Mouse (Mus musculus): ENCODE results near the gene Cnot2. TPM values are rescaled to one million over a fixed set of nuclear protein-coding genes. Genes with fewer than 3 reads are reported as not detected.
A peak's percentile ranks its signal among the peaks of the same experiment; 100 is the strongest.
"Not testable (repeated sequence)": the region's sequence is repeated elsewhere in the genome, so short reads cannot be mapped to it uniquely, and the experiment has no call there.

The Cnot2 gene
- polyA plus RNA-seq (2015; fragmentation: Nextera tagmentation; extraction: Ambion mirVana): 103 and 104 TPM in 2 replicates

GRCm38 (mm10) chr10:116581369-116581718 is at the start of gene Cnot2:
Gene Cnot2 (minus strand): TSS chr10:116581511.
- Histone ChIP-seq H3K36me3 (no peaks in the 10 kb centered on the region), H3K9ac (peak within 1 kb of the TSS; percentile 93), H3K4me3 (peak within 1 kb of the TSS; percentile 99), H3K9me3 (no peaks in the 10 kb centered on the region), H3K27ac (peak within 1 kb of the TSS; percentile 98), H3K27me3 (no peaks in the 10 kb centered on the region), H3K4me1 (peaks cover 13% of the 10 kb centered on the region), H3K4me2 (peak within 1 kb of the TSS; percentile 68)
- WGBS: under 1% methylated on average over 47 of the region's 47 CpGs
- ATAC-seq (ENCODE audit: borderline replicate concordance, extremely low read depth, low FRiP score, low TSS enrichment): peak; percentile 85

DNA sequence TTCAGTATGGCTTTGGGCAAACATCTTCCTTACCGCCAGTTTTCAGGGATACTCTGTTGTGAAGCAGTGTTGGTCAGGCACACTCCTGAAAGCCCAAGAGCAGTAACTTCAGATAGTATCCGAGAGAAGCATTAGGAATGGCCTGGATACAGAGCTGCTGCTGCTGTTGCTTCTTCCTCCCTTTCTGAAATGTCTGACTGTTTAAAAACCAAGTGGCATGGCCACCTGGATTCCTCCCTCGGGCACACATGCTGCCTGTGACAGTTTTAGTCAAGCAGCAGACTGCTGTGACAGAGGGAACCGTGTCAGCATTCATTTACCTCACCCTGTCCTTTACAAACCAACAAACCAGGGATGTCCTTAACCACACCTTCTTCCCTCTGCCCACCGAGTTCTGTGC is 47.6 kb upstream of the Cnot2 start:
- H3K4me3 ChIP-seq: no peak overlapping the region
- ATAC-seq (ENCODE audit: borderline replicate concordance, extremely low read depth, low FRiP score, low TSS enrichment): no peak
- H3K27ac ChIP-seq: no peak overlapping the region
- H3K36me3 ChIP-seq: no peaks in the 10 kb centered on the region
- no peaks in the 10 kb centered on the region for H3K4me1 ChIP-seq
- no peaks in the 10 kb centered on the region for H3K9me3 ChIP-seq
- H3K9ac ChIP-seq: no peak overlapping the region
- H3K4me2 ChIP-seq: no peak overlapping the region
- H3K27me3 ChIP-seq: no peaks in the 10 kb centered on the region
- 75% methylated on average over 5 of the region's 5 CpGs for WGBS

DNA sequence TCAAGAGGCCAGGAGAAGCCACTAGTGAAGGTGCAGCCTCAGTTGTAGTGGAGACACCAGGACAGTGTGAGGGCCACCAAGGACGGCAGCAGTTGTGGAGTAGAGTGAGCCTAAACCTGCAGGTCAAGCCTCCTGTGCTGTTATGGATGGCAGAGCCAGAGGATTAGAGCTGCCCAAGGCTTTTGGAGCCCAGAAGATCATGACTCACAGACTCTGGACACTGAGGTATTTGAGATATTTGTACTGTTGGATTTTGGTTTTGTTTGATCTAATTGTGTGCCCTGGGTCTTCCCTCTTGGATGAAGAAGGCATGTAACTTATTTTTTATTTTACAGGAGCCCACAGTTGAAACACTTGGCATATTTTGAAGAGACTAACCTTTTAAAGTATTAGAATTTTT is 44.7 kb upstream of the Cnot2 start:
- ATAC-seq (ENCODE audit: borderline replicate concordance, extremely low read depth, low FRiP score, low TSS enrichment): no peak
- H3K9ac ChIP-seq: no peak overlapping the region
- 80% methylated on average over 1 of the region's 1 CpGs for WGBS

DNA sequence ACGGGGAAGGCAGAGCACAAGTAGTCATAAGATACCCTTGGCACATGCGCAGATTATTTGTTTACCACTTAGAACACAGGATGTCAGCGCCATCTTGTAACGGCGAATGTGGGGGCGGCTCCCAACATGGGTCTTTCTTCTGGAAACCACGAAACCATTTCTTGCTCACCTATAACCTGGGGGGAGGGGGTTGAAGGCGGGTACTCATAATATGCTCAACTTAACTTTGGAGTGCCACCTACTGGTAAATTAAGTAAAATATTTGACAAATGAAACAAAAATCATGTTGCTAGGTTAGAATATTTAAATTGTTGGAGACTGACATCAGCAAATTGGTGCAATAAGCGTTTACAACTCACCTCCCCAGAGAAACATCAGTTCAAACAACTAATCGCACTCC is 31.9 kb upstream of the Cnot2 start:
- not testable (repeated sequence) for H3K27me3 ChIP-seq; H3K4me2 ChIP-seq; ATAC-seq (ENCODE audit: borderline replicate concordance, extremely low read depth, low FRiP score, low TSS enrichment); H3K36me3 ChIP-seq; H3K4me3 ChIP-seq; H3K4me1 ChIP-seq; H3K9me3 ChIP-seq; H3K27ac ChIP-seq; H3K9ac ChIP-seq
- WGBS: 87% methylated on average over 9 of the region's 10 CpGs

More for the DNA sequence above, 44.7 kb upstream of the Cnot2 start:
- H3K4me3 ChIP-seq: no peak overlapping the region
- H3K36me3 ChIP-seq: no peaks in the 10 kb centered on the region
- H3K9me3 ChIP-seq: peaks cover 8% of the 10 kb centered on the region; the same call in 1 of the 2 replicates
- no peak overlapping the region for H3K4me2 ChIP-seq
- H3K27me3 ChIP-seq: no peaks in the 10 kb centered on the region
- no peaks in the 10 kb centered on the region for H3K4me1 ChIP-seq
- H3K27ac ChIP-seq: no peak overlapping the region

DNA sequence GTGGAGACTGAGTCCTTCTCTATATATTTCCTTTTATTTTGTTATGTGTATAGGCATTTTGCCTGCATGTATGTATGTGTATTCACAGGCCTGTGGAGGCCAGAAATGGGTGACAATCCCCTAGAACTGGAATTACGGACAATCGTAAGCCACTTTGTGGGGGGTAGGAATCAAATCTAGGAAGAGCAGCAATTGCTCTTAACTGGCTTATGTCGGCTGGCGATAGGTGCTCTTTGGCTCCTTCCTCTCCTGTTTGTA is 23.5 kb upstream of the Cnot2 start:
- Histone ChIP-seq H3K9me3 (no peaks in the 10 kb centered on the region), H3K4me1 (no peaks in the 10 kb centered on the region), H3K4me3 (no peak overlapping the region), H3K27ac (no peak overlapping the region), H3K9ac (no peak overlapping the region), H3K4me2 (no peak overlapping the region), H3K27me3 (no peaks in the 10 kb centered on the region), H3K36me3 (no peaks in the 10 kb centered on the region)
- ATAC-seq (ENCODE audit: borderline replicate concordance, extremely low read depth, low FRiP score, low TSS enrichment): no peak
- WGBS: 95% methylated on average over 4 of the region's 4 CpGs

DNA sequence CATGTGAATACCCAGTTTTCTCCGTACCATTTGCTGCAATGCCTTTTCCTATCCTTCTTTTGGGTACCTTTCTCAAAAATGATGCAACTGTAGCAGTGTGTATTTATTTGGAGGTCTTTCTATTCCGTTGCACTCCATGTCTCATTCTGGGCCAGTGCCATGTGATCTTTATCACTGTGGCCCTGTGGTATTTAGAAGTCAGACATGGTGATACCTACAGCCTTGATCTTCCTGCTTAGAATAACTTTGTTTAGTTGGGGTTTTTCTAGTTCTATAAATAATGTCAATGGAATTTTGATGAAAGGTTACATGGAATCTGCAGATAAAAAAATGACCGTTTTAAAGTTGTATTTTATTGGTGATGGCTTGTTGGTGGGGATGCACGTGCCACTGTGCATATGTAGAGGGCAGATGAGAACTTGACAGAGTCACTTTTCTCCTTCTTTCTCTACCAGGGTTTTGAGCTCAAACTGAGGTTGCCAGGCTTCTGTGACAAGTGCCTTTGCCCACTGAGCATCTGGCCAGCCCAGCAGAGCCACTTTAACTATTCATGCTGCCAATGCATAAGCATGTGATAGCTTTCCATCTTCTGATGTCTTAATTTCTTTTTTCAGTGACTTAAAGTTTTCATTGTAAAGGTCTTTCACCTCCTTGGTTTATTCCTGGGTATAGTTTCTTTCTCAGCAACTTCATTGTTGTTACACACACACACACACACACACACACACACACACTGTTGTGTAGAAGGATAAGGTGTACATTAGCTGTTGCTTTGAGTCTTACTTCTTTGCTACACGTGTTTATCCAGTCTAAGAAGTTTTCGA is 23.0 kb upstream of the Cnot2 start:
- no peak for ATAC-seq (ENCODE audit: borderline replicate concordance, extremely low read depth, low FRiP score, low TSS enrichment)
- Histone ChIP-seq H3K36me3 (no peaks in the 10 kb centered on the region), H3K9ac (no peak overlapping the region), H3K27ac (no peak overlapping the region), H3K9me3 (no peaks in the 10 kb centered on the region), H3K4me1 (no peaks in the 10 kb centered on the region), H3K4me2 (no peak overlapping the region), H3K4me3 (no peak overlapping the region), H3K27me3 (no peaks in the 10 kb centered on the region)
- 79% methylated on average over 6 of the region's 6 CpGs for WGBS

GRCm38 (mm10) chr10:116599056-116599850 is 17.9 kb upstream of the Cnot2 start:
- Histone ChIP-seq H3K9me3 (no peaks in the 10 kb centered on the region), H3K4me1 (no peaks in the 10 kb centered on the region), H3K4me3 (no peak overlapping the region), H3K9ac (no peak overlapping the region), H3K27me3 (no peaks in the 10 kb centered on the region), H3K27ac (no peak overlapping the region), H3K4me2 (no peak overlapping the region), H3K36me3 (no peaks in the 10 kb centered on the region)
- no peak for ATAC-seq (ENCODE audit: borderline replicate concordance, extremely low read depth, low FRiP score, low TSS enrichment)
- 79% methylated on average over 14 of the region's 14 CpGs for WGBS

DNA sequence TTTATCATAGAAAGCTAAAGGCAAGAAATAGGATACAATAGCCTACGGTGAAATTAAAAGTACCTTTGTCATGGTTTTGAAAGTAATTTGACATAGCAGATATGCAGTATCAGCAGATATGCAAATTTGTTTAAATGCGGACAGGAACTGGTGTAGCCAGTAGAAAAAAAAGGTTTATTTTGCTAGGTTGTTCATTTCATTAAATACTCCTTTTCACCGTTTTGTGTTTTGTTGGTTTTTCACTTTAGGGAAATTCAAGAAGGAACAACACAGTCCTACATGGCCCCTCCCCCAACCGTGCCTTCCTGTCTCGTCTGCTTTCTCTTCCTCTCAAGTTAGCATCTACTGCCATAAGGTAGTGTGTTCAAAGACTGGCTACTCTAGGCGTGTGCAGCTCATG is 1.4 kb upstream of the Cnot2 start:
- no peaks in the 10 kb centered on the region for H3K36me3 ChIP-seq
- no peaks in the 10 kb centered on the region for H3K9me3 ChIP-seq
- H3K4me1 ChIP-seq: peaks cover 13% of the 10 kb centered on the region
- H3K27ac ChIP-seq: no peak overlapping the region
- H3K27me3 ChIP-seq: no peaks in the 10 kb centered on the region
- H3K4me3 ChIP-seq: peak overlapping the region; percentile 99
- WGBS: 19% methylated on average over 6 of the region's 6 CpGs
- no peak for ATAC-seq (ENCODE audit: borderline replicate concordance, extremely low read depth, low FRiP score, low TSS enrichment)
- peak overlapping the region; percentile 68 for H3K4me2 ChIP-seq
- no peak overlapping the region for H3K9ac ChIP-seq

DNA sequence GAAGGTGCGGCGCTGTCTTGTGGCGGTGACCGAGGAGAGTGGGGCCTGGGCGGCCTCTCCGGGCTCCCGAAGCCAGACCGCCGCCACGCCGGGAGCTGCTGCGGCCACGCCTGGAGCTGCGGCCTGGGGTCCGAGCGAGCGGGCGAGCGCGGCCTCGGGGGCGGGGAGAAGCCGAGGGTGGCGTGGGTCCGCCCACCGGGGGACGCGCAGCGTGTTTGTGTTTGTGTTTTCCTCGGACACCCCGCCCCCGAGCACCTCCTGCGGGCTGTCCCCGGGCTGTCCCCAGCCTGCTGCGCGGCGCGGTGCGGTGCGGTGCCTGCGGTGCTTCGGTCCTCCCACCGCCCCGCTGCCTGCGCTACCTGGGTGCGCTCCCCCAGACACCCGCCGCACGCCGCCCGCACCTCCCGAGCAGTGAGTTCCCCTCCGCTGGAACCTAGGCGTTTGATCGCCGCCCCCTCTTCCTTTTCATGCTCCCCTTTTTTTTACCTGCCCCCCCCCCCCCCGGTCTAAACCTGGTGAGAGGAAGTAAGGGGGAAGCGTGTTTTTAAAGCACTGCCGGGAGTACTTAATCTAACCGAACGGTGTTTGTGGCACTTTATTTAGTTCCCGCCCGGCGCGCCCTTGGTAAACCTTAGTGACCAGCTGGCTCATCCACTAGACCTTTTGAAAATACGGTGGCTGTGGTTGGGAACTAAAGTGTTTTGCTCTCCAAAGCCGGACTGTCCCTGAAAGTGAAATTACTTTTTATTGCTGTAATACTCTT is 589 bp upstream of the Cnot2 start:
- Histone ChIP-seq H3K9me3 (no peaks in the 10 kb centered on the region), H3K4me2 (peak overlapping the region; percentile 68), H3K36me3 (no peaks in the 10 kb centered on the region), H3K27me3 (no peaks in the 10 kb centered on the region), H3K4me1 (peaks cover 13% of the 10 kb centered on the region), H3K27ac (peak overlapping the region; percentile 98), H3K9ac (peak overlapping the region; percentile 93), H3K4me3 (peak overlapping the region; percentile 99)
- peak; percentile 88 for ATAC-seq (ENCODE audit: borderline replicate concordance, extremely low read depth, low FRiP score, low TSS enrichment)
- under 1% methylated on average over 67 of the region's 67 CpGs for WGBS

- peak overlapping the region; percentile 98 for H3K27ac ChIP-seq
- H3K36me3 ChIP-seq: no peaks in the 10 kb centered on the region
- under 1% methylated on average over 24 of the region's 71 CpGs for WGBS
- peak overlapping the region; percentile 93 for H3K9ac ChIP-seq
- no peaks in the 10 kb centered on the region for H3K27me3 ChIP-seq
- peak overlapping the region; percentile 68 for H3K4me2 ChIP-seq
- peak overlapping the region; percentile 99 for H3K4me3 ChIP-seq
- no peaks in the 10 kb centered on the region for H3K9me3 ChIP-seq
- ATAC-seq (ENCODE audit: borderline replicate concordance, extremely low read depth, low FRiP score, low TSS enrichment): peak; percentile 85
- H3K4me1 ChIP-seq: peaks cover 13% of the 10 kb centered on the region
Observed at GRCm38 (mm10) chr10:116580591-116581358, 536 bp downstream of the Cnot2 start.

DNA sequence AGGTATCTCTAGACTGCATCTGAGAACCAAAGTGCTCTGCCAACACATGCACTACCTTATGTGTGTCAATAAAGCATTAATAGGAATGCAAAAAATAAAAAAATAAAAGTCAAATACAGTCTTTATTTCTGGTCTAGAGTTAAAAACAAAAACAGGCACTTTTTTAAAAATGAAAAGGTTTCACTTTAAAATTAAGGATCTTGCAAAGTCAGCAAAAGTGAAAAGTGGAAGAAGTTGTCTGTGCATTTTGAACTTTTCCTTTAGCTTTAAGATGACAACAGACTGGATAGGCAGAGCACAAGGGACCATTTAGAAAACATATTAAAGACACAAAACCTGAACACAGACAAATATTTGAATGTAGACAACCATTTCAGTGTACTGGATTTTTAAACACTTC is 1.8 kb downstream of the Cnot2 start:
- no peak overlapping the region for H3K27ac ChIP-seq
- H3K36me3 ChIP-seq: no peaks in the 10 kb centered on the region
- H3K4me2 ChIP-seq: peak overlapping the region; percentile 35
- no peak for ATAC-seq (ENCODE audit: borderline replicate concordance, extremely low read depth, low FRiP score, low TSS enrichment)
- H3K9ac ChIP-seq: no peak overlapping the region
- H3K27me3 ChIP-seq: no peaks in the 10 kb centered on the region
- H3K9me3 ChIP-seq: no peaks in the 10 kb centered on the region
- peak overlapping the region; percentile 7; the same call in 1 of the 2 replicates for H3K4me3 ChIP-seq
- peaks cover 18% of the 10 kb centered on the region for H3K4me1 ChIP-seq
